Mouse (Mus musculus) liver, postnatal 0 days (tissue): ENCODE measurements around the gene Acox3. TPM values are rescaled to one million over a fixed set of nuclear protein-coding genes. Genes with fewer than 3 reads are reported as not detected.
A peak's percentile ranks its signal among the peaks of the same experiment; 100 is the strongest.
"Not testable (repeated sequence)": the region's sequence is repeated elsewhere in the genome, so short reads cannot be mapped to it uniquely, and the experiment has no call there.

Source experiments
- ATAC-seq: fragments of 200-750 bp; cut with Nextera tagmentation; 2 replicates; pipeline ENCODE4 v1.8.0; 2017; ENCODE audit warnings: mild to moderate bottlenecking, moderate library complexity
- DNase-seq: peaks from one replicate; pipeline ENCODE4 v3.0.0-alpha.2; 2016
- H3K27ac ChIP-seq: fragments of 300-500 bp; sonication (generic); 2 replicates; pipeline ENCODE4 v1.5.1; 2014; ENCODE audit warnings: antibody characterized with exemption, moderate library complexity, mild to moderate bottlenecking, low read depth
- H3K27me3 ChIP-seq: fragments of 300-500 bp; sonication (generic); 2 replicates; pipeline ENCODE4 v1.6.1; 2014; ENCODE audit warnings: low read length, control low read depth, mixed read lengths; ENCODE audit not compliant: insufficient read depth
- H3K36me3 ChIP-seq: fragments of 300-500 bp; sonication (generic); replicated peaks from 2 replicates; pipeline ENCODE4 v1.6.1; 2014; ENCODE audit warnings: mild to moderate bottlenecking, control low read depth, low read length, moderate library complexity, mixed read lengths; ENCODE audit not compliant: insufficient read depth
- H3K4me1 ChIP-seq: fragments of 300-500 bp; sonication (generic); 2 replicates; pipeline ENCODE4 v1.6.1; 2014; ENCODE audit warnings: antibody characterized with exemption, mild to moderate bottlenecking, control low read depth; ENCODE audit not compliant: insufficient read depth
- H3K4me2 ChIP-seq: fragments of 300-500 bp; sonication (generic); 2 replicates; pipeline ENCODE4 v1.6.1; 2014; ENCODE audit warnings: low read depth, mild to moderate bottlenecking, low read length, moderate library complexity, mixed read lengths
- H3K4me3 ChIP-seq: fragments of 300-500 bp; sonication (generic); 2 replicates; pipeline ENCODE4 v1.5.1; 2014; ENCODE audit warnings: low read depth, low read length
- H3K9ac ChIP-seq: fragments of 300-500 bp; sonication (generic); replicated peaks from 2 replicates; pipeline ENCODE4 v1.6.1; 2014; ENCODE audit warnings: mild to moderate bottlenecking, moderate library complexity
- H3K9me3 ChIP-seq: fragments of 300-500 bp; sonication (generic); 2 replicates; pipeline ENCODE4 v1.6.1; 2016; ENCODE audit warnings: mild to moderate bottlenecking, control low read depth, low read length, mixed read lengths
- CTCF ChIP-seq: sonication (generic); IDR thresholded peaks from 2 replicates; pipeline ENCODE4 v1.5.1; 2016; ENCODE audit warnings: antibody characterized with exemption, low read depth
- EP300 ChIP-seq: IDR thresholded peaks from 2 replicates; pipeline ENCODE4 v1.6.1; 2016; ENCODE audit warnings: antibody characterized with exemption, low read depth, mild to moderate bottlenecking
- WGBS: fragments of 180-500 bp; shearing (Covaris S2); extraction: QIAGEN DNeasy Blood & Tissue Kit; methylation state at CpG from one replicate; pipeline ENCODE4 v1.1.7; 2014; ENCODE audit not compliant: insufficient replicate concordance; 5-methylcytosine and 5-hydroxymethylcytosine counted together
- polyA plus RNA-seq: library from polyadenylated mRNA; unstranded; fragments of >200 nt; fragmentation: Nextera tagmentation; extraction: Ambion mirVana; gene quantifications from 2 replicates; pipeline ENCODE4 v1.2.1, GENCODE M21; 2015

Acox3 gene
- polyA plus RNA-seq, 1 experiment from 2014 or later = 4.0 TPM

- Histone ChIP-seq H3K4me2 (peak overlapping the region; percentile 91), H3K9me3 (no peaks in the 10 kb centered on the region), H3K4me3 (peak overlapping the region; percentile 80), H3K36me3 (peaks cover 8% of the 10 kb centered on the region; the same call in 1 of the 2 replicates), H3K27ac (peak overlapping the region; percentile 78), H3K4me1 (peaks cover 11% of the 10 kb centered on the region), H3K9ac (peak overlapping the region; percentile 80), H3K27me3 (no peaks in the 10 kb centered on the region)
- TF ChIP-seq CTCF (no peak), EP300 (no peak)
- peak; percentile 24 for ATAC-seq
- no peak for DNase-seq
- 2% methylated on average over 17 of the region's 17 CpGs for WGBS
Measured at GRCm38 (mm10) chr5:35583221-35583783, 462 bp downstream of the Acox3 start.

- not testable (repeated sequence) for H3K27me3 ChIP-seq, DNase-seq, ATAC-seq, H3K4me2 ChIP-seq, H3K9ac ChIP-seq, H3K9me3 ChIP-seq
- WGBS = 82% methylated on average over 2 of the region's 2 CpGs
- H3K4me1 ChIP-seq = peaks cover 11% of the 10 kb centered on the region
- H3K4me3 ChIP-seq = peak overlapping the region; percentile 80; the same call in 1 of the 2 replicates
- peaks cover 18% of the 10 kb centered on the region for H3K36me3 ChIP-seq
- H3K27ac ChIP-seq = 0 out of 2 replicates have a peak overlapping the region, but pooled peaks have one; percentile 78
Measured at GRCm38 (mm10) chr5:35584259-35584658, 1.4 kb downstream of the Acox3 start.

- Histone ChIP-seq H3K36me3 (peaks cover 40% of the 10 kb centered on the region), H3K4me1 (no peaks in the 10 kb centered on the region), H3K27ac (no peak overlapping the region), H3K4me3 (no peak overlapping the region), H3K4me2 (no peak overlapping the region), H3K9me3 (no peaks in the 10 kb centered on the region), H3K27me3 (no peaks in the 10 kb centered on the region), H3K9ac (no peak overlapping the region)
- TF ChIP-seq CTCF = no peak
- no peak for TF ChIP-seq EP300
- no peak for DNase-seq
- ATAC-seq = no peak
- 95% methylated on average over 4 of the region's 4 CpGs for WGBS
Measured at GRCm38 (mm10) chr5:35591497-35591896, 8.7 kb downstream of the Acox3 start.

DNA sequence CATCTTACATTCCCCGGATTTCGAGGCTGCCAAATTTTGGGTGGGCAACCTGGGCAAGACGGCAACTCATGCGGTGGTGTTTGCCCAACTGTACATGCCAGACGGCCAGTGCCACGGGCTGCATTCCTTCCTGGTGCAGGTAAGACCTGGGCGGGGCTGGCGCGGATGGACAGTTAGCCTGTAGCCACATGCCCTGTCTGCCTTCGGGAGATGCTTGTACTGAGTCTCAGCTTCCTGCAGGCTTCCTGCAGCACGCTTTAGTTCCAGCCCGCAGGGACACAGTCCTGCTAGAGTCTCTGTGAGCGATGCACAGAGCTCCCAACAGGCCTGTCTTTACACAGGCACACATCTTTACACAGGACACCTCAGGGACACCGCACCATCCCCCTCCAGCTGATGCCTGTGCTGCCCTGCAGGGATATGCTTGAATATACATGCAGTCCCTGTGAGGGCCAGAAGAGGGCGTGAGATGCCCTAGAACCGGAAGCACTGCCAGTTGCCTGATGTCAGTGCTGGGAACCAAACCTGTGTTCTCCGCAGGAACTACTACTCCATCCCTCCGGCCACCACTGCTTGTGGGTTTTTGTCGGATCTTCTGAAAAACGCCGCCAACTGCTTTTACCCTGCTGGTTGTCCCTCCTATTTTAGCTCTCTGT lies 9.4 kb downstream of the Acox3 start:
- no peak for DNase-seq
- Histone ChIP-seq H3K4me2 (no peak overlapping the region), H3K27ac (no peak overlapping the region), H3K36me3 (peaks cover 43% of the 10 kb centered on the region), H3K4me3 (no peak overlapping the region), H3K27me3 (no peaks in the 10 kb centered on the region), H3K4me1 (no peaks in the 10 kb centered on the region), H3K9me3 (no peaks in the 10 kb centered on the region), H3K9ac (no peak overlapping the region)
- TF ChIP-seq EP300 (no peak), CTCF (peak; percentile 43)
- WGBS = 81% methylated on average over 21 of the region's 21 CpGs
- ATAC-seq = no peak

GRCm38 (mm10) chr5:35592824-35593223 lies 10.0 kb downstream of the Acox3 start:
- ATAC-seq = no peak

DNA sequence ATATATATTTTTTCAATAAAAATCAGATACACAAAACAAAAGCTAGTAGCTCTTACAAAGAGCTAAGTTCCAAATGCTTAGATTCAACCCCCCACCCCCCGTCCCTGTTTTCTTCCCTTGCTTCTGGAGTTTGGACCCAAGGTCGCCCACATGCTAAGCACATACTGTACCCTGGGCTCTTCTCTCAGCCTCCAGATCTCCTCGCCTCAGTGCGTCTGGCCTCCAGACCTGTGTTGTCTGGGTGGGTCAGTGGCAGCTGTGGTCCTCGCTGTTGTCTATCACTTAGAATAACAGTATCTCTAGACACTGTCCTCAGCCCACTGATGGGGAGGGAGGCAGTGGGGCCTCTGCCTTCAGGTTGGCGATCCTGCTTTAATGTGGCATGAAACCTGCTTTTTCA lies 10.4 kb downstream of the Acox3 start:
- peaks cover 45% of the 10 kb centered on the region for H3K36me3 ChIP-seq
- no peaks in the 10 kb centered on the region for H3K9me3 ChIP-seq
- no peak overlapping the region for H3K4me3 ChIP-seq
- H3K27me3 ChIP-seq = no peaks in the 10 kb centered on the region
- H3K27ac ChIP-seq = no peak overlapping the region
- ATAC-seq = no peak
- TF ChIP-seq CTCF (no peak), EP300 (no peak)
- no peak overlapping the region for H3K9ac ChIP-seq
- H3K4me1 ChIP-seq = no peaks in the 10 kb centered on the region
- DNase-seq = no peak
- no peak overlapping the region for H3K4me2 ChIP-seq
- WGBS = 77% methylated on average over 6 of the region's 6 CpGs

More at GRCm38 (mm10) chr5:35592824-35593223, 10.0 kb downstream of the Acox3 start:
- 63% methylated on average over 4 of the region's 4 CpGs for WGBS
- TF ChIP-seq CTCF (no peak), EP300 (no peak)
- H3K27me3 ChIP-seq = no peaks in the 10 kb centered on the region
- peaks cover 45% of the 10 kb centered on the region for H3K36me3 ChIP-seq
- H3K9ac ChIP-seq = no peak overlapping the region
- H3K4me2 ChIP-seq = no peak overlapping the region
- H3K4me3 ChIP-seq = no peak overlapping the region
- no peaks in the 10 kb centered on the region for H3K4me1 ChIP-seq
- DNase-seq = no peak
- H3K27ac ChIP-seq = no peak overlapping the region
- H3K9me3 ChIP-seq = no peaks in the 10 kb centered on the region
